Mouse (Mus musculus) megakaryocyte, embryonic 14.5 days (primary cell): ENCODE data around the gene Mup20.
"Not testable (repeated sequence)": the region's sequence is repeated elsewhere in the genome, so short reads cannot be mapped to it uniquely, and the experiment has no call there.

Experiments
- FLI1 ChIP-seq: IDR thresholded peaks from 2 replicates; pipeline ENCODE4 v1.6.1; 2012; ENCODE audit warnings: low read length, inconsistent platforms, mixed read lengths
- GATA1 ChIP-seq: IDR thresholded peaks from 3 replicates; pipeline ENCODE4 v1.6.1; 2012; ENCODE audit warnings: mixed read lengths, low read length, inconsistent platforms, borderline replicate concordance

DNA sequence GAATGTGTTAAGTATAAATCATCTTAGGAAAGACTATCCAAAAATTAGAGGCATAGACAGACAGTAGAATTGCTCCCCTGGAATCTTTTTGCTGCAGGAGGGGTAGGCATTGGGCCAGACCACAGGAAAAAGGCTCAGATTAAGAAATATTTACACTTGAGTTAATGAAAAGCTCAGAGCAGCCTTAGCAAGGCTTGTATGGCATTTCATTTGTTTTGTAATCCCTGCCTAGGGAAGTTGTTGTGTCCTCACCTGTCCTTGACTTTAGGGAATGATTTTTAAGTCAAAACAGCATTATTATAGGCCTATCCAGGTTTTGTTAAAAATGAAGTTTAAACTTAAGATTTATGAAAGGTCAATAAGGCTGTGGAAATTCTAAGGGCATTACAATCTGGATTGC lies 33.4 kb downstream of the Mup20 start:
- not testable (repeated sequence) for TF ChIP-seq GATA1, FLI1
